Mouse (Mus musculus): ENCODE results near the gene Tmem274. TPM values are rescaled to one million over a fixed set of nuclear protein-coding genes. Genes with fewer than 3 reads are reported as not detected.
"Not testable (repeated sequence)": the region's sequence is repeated elsewhere in the genome, so short reads cannot be mapped to it uniquely, and the experiment has no call there.

The Tmem274 gene
- polyA plus RNA-seq, 2 experiments, result not detected

DNA sequence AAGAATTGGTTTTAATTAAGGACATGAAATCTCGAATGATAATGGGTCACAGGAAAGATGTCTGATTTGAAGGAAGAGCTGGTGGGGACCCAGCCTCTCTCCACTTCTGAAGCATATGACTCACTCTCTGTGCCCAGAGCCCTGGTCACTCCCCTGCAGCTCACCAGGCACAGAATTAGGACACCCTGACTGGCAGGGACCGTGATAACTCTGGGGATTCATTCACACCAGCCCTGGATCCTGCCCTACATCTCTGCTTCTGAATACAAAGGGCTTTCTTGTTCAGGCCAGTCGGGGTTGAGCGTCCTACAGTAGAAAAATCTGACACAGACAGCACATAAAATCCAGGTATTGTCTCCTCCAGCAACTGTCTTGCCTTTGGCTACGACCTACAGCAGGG, 18.7 kb upstream of the Tmem274 start:
- 52% methylated on average over 5 of the region's 5 CpGs for WGBS (ENCODE audit: insufficient replicate concordance)
- Histone ChIP-seq H3K36me3 (replicated peaks; ENCODE audit: control insufficient read depth, insufficient read depth, low read depth) (no peaks in the 10 kb centered on the region), H3K4me2 (ENCODE audit: low read depth) (no peak overlapping the region), H3K27ac (no peak overlapping the region), H3K4me3 (ENCODE audit: insufficient read depth in 1 of 2, low read depth in 2 of 2, low read length in 2 of 2) (no peak overlapping the region), H3K27me3 (ENCODE audit: control insufficient read depth, insufficient read depth, low read length) (no peaks in the 10 kb centered on the region), H3K9me3 (ENCODE audit: control insufficient read depth, low read length) (no peaks in the 10 kb centered on the region), H3K4me1 (replicated peaks; ENCODE audit: control insufficient read depth in 2 of 2, insufficient read depth in 2 of 2, low read length in 1 of 2) (no peaks in the 10 kb centered on the region; a peak in 1 of 4 replicates), H3K9ac (replicated peaks) (no peak overlapping the region)
- no peak for DNase-seq (ENCODE audit: low read depth in 3 of 3, low spot score in 3 of 3)
- no peak for ATAC-seq (ENCODE audit: insufficient read depth)
- TF ChIP-seq CTCF (IDR thresholded peaks at IDR 0.05; ENCODE audit: low read depth), result no peak

DNA sequence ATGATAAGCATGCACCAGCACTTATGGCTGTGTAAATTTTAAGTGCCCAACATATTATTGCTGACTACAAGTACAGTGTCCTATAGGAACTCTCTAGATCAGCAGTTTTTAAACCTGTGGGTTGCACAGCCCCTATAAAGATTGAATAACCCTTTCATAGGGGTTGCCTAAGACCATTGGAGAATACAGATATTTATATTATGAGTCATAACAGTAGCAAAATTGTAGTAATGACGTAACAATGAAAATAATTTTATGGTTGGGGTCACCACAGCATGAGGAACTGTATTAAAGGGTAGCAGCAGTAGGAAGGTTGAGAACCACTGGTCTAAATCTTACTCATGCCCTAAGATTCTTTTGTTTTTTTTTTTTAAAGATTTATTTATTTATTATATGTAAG, 17.8 kb upstream of the Tmem274 start:
- WGBS (ENCODE audit: insufficient replicate concordance), result 59% methylated on average over 1 of the region's 1 CpGs

DNA sequence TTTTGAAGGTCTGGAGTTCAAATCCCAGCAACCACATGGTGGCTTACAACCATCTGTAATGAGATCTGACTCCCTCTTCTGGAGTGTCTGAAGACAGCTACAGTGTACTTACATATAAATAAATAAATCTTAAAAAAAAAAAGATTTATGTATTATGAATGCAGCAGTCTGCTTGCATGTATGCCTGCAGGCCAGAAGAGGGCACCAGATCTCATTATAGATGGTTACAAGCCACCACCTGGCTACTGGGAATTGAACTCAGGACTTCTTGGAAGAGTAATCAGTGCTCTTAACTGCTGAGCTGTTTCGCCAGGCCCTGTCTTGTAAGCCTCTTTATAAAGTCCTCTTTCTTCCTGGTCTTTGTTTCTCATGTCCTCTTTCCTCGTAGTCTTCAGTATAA, 16.7 kb upstream of the Tmem274 start:
- peak; percentile 36; the same call in 1 of the 2 replicates for TF ChIP-seq CTCF (IDR thresholded peaks at IDR 0.05; ENCODE audit: low read depth)
- H3K4me1 ChIP-seq (replicated peaks; ENCODE audit: control insufficient read depth in 2 of 2, insufficient read depth in 2 of 2, low read length in 1 of 2); H3K27me3 ChIP-seq (ENCODE audit: control insufficient read depth, insufficient read depth, low read length); H3K9ac ChIP-seq (replicated peaks); H3K4me2 ChIP-seq (ENCODE audit: low read depth); H3K9me3 ChIP-seq (ENCODE audit: control insufficient read depth, low read length); ATAC-seq (ENCODE audit: insufficient read depth); H3K36me3 ChIP-seq (replicated peaks; ENCODE audit: control insufficient read depth, insufficient read depth, low read depth); DNase-seq (ENCODE audit: low read depth in 3 of 3, low spot score in 3 of 3); H3K4me3 ChIP-seq (ENCODE audit: insufficient read depth in 1 of 2, low read depth in 2 of 2, low read length in 2 of 2); H3K27ac ChIP-seq: not testable (repeated sequence)
- 47% methylated on average over 2 of the region's 2 CpGs for WGBS (ENCODE audit: insufficient replicate concordance)

More for the DNA sequence above, 17.8 kb upstream of the Tmem274 start:
- TF ChIP-seq CTCF (IDR thresholded peaks at IDR 0.05; ENCODE audit: low read depth), result no peak
- no peak for TF ChIP-seq EP300 (IDR thresholded peaks at IDR 0.05; ENCODE audit: low read depth)
- Histone ChIP-seq H3K27me3 (ENCODE audit: control insufficient read depth, insufficient read depth, low read length) (no peaks in the 10 kb centered on the region), H3K9me3 (ENCODE audit: control insufficient read depth, low read length) (no peaks in the 10 kb centered on the region), H3K9ac (replicated peaks) (no peak overlapping the region), H3K4me2 (ENCODE audit: low read depth) (no peak overlapping the region), H3K36me3 (replicated peaks; ENCODE audit: control insufficient read depth, insufficient read depth, low read depth) (no peaks in the 10 kb centered on the region), H3K4me1 (replicated peaks; ENCODE audit: control insufficient read depth in 2 of 2, insufficient read depth in 2 of 2, low read length in 1 of 2) (no peaks in the 10 kb centered on the region; a peak in 1 of 4 replicates), H3K4me3 (ENCODE audit: insufficient read depth in 1 of 2, low read depth in 2 of 2, low read length in 2 of 2) (no peak overlapping the region), H3K27ac (no peak overlapping the region)
- ATAC-seq (ENCODE audit: insufficient read depth) (no peak), DNase-seq (ENCODE audit: low read depth in 3 of 3, low spot score in 3 of 3) (no peak)

DNA sequence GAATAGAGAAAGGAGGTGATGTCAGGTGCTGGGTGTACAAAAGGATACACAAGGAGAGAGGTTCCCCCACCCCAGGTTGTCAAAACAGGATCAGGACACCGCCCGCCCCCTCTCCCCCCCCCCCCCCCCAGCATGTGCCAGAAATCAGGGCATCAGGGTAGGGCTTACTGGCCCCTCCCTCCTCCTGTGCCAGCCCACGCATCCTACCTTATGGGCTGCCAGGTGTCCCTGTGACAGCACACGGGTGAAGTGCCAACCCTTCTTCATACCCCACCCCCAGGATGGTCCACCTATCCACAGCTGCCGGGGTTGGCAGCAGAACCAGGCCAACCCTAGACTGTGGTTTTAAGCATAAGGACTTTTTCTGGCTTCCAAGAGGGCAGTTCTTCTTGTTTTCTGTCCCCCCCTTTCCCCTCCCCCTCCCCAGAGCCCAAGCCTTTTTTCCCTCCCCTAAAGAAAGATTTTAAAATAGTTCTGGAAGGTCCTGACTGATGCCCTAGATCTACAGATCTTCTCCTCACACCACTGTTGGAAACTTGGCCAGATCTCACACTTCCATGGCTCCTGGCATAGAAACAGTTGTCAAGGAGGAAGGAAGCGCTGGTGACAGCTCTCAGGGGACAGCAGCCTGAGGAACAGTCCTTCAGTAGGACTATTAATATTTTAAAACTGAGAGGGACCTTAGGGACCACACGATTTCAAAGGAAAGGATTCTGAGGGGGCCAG, 15.4 kb upstream of the Tmem274 start:
- Histone ChIP-seq H3K27ac (no peak overlapping the region), H3K27me3 (ENCODE audit: control insufficient read depth, insufficient read depth, low read length) (no peaks in the 10 kb centered on the region), H3K4me3 (ENCODE audit: insufficient read depth in 1 of 2, low read depth in 2 of 2, low read length in 2 of 2) (no peak overlapping the region), H3K9ac (replicated peaks) (no peak overlapping the region), H3K36me3 (replicated peaks; ENCODE audit: control insufficient read depth, insufficient read depth, low read depth) (no peaks in the 10 kb centered on the region), H3K4me1 (replicated peaks; ENCODE audit: control insufficient read depth in 2 of 2, insufficient read depth in 2 of 2, low read length in 1 of 2) (no peaks in the 10 kb centered on the region; a peak in 1 of 4 replicates), H3K9me3 (ENCODE audit: control insufficient read depth, low read length) (no peaks in the 10 kb centered on the region), H3K4me2 (ENCODE audit: low read depth) (no peak overlapping the region)
- ATAC-seq (ENCODE audit: insufficient read depth), result no peak
- TF ChIP-seq EP300 (IDR thresholded peaks at IDR 0.05; ENCODE audit: low read depth) (no peak), CTCF (IDR thresholded peaks at IDR 0.05; ENCODE audit: low read depth) (no peak)
- WGBS (ENCODE audit: insufficient replicate concordance), result 26% methylated on average over 3 of the region's 7 CpGs
- DNase-seq (ENCODE audit: low read depth in 3 of 3, low spot score in 3 of 3), result no peak

DNA sequence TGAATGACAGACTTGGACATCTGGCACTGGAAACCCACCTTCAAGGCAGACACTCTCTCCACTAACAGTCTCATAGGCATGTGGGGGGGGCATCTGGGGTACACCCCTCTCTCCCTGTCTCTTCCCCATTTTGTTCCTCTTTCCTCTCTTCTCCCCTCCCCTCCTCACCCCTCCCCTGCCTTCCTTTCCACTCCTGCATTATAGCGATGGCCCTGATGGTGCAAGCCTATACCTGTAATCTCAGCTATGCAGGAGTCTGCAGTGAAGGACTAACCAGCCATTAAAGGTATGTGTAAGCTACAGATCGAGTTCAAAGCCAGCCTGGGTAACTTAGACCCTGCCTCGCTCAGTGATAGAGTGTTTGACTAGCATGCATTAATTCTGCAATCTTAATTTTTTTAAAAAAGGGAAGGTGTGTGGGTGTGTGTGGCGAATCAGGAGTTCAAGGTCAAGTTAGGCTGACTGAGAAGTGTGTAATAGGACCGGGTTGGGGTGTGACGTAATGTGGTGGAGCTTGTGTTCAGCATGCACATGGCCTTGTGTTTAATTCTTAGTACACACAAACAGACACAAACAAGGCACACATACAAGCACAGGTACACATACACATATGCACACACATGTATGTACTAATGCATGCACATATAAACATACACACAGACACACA, 14.7 kb upstream of the Tmem274 start:
- H3K9me3 ChIP-seq (ENCODE audit: control insufficient read depth, low read length), result no peaks in the 10 kb centered on the region
- no peak overlapping the region for H3K4me3 ChIP-seq (ENCODE audit: insufficient read depth in 1 of 2, low read depth in 2 of 2, low read length in 2 of 2)
- TF ChIP-seq EP300 (IDR thresholded peaks at IDR 0.05; ENCODE audit: low read depth), result no peak
- TF ChIP-seq CTCF (IDR thresholded peaks at IDR 0.05; ENCODE audit: low read depth), result no peak
- no peak for ATAC-seq (ENCODE audit: insufficient read depth)
- no peaks in the 10 kb centered on the region for H3K36me3 ChIP-seq (replicated peaks; ENCODE audit: control insufficient read depth, insufficient read depth, low read depth)
- no peak for DNase-seq (ENCODE audit: low read depth in 3 of 3, low spot score in 3 of 3)
- no peaks in the 10 kb centered on the region for H3K27me3 ChIP-seq (ENCODE audit: control insufficient read depth, insufficient read depth, low read length)
- H3K4me1 ChIP-seq (replicated peaks; ENCODE audit: control insufficient read depth in 2 of 2, insufficient read depth in 2 of 2, low read length in 1 of 2), result no peaks in the 10 kb centered on the region; a peak in 1 of 4 replicates
- H3K9ac ChIP-seq (replicated peaks), result no peak overlapping the region
- no peak overlapping the region for H3K4me2 ChIP-seq (ENCODE audit: low read depth)
- H3K27ac ChIP-seq, result no peak overlapping the region
- 41% methylated on average over 6 of the region's 6 CpGs for WGBS (ENCODE audit: insufficient replicate concordance)
